Mouse (Mus musculus): Measurements from ENCODE around the gene Cep70.
A peak's percentile ranks its signal among the peaks of the same experiment; 100 is the strongest.

Cep70 gene

GRCm38 (mm10) chr9:99243190-99243894 is at the start of gene Cep70:
Gene Cep70 (plus strand): TSS chr9:99243367.
- DNase-seq, result peak; percentile 99

GRCm38 (mm10) chr9:99212643-99213042 is 30.5 kb upstream of the Cep70 start:
- no peak for DNase-seq

- DNase-seq, result no peak
Measured at GRCm38 (mm10) chr9:99216182-99216581, 27.0 kb upstream of the Cep70 start.

- peak; percentile 18 to 26 for DNase-seq
Measured at GRCm38 (mm10) chr9:99217999-99218719, 25.0 kb upstream of the Cep70 start.

- DNase-seq, result no peak
Measured at GRCm38 (mm10) chr9:99221636-99222035, 21.5 kb upstream of the Cep70 start.

GRCm38 (mm10) chr9:99224583-99224982 is 18.6 kb upstream of the Cep70 start:
- DNase-seq, result no peak

GRCm38 (mm10) chr9:99229450-99229849 is 13.7 kb upstream of the Cep70 start:
- no peak for DNase-seq

GRCm38 (mm10) chr9:99237139-99237538 is 6.0 kb upstream of the Cep70 start, which contains the start of gene Faiml:
Gene Faiml (minus strand): TSS chr9:99237239.
- no peak for DNase-seq

- DNase-seq, result no peak
Measured at GRCm38 (mm10) chr9:99238276-99238675, 4.9 kb upstream of the Cep70 start.

- DNase-seq, result no peak
Measured at GRCm38 (mm10) chr9:99239256-99239655, 3.9 kb upstream of the Cep70 start.

GRCm38 (mm10) chr9:99240571-99240970 is 2.6 kb upstream of the Cep70 start:
- no peak for DNase-seq

- DNase-seq, result peak; percentile 76 to 77
Measured at GRCm38 (mm10) chr9:99242035-99242434, 1.1 kb upstream of the Cep70 start.

- DNase-seq, result no peak
Measured at GRCm38 (mm10) chr9:99242533-99243189, 506 bp upstream of the Cep70 start.

- DNase-seq, result peak; percentile 14 to 37
Measured at GRCm38 (mm10) chr9:99243895-99244293, 727 bp downstream of the Cep70 start.

- peak in 1 of 2 experiments; percentile 20 for DNase-seq
Measured at GRCm38 (mm10) chr9:99248304-99248703, 5.1 kb downstream of the Cep70 start.

- DNase-seq, result no peak
Measured at GRCm38 (mm10) chr9:99248906-99249305, 5.7 kb downstream of the Cep70 start.

GRCm38 (mm10) chr9:99253861-99254260 is 10.7 kb downstream of the Cep70 start:
- no peak for DNase-seq

- no peak for DNase-seq
Measured at GRCm38 (mm10) chr9:99256206-99256605, 13.0 kb downstream of the Cep70 start.

- no peak for DNase-seq
Measured at GRCm38 (mm10) chr9:99256821-99257220, 13.7 kb downstream of the Cep70 start.

GRCm38 (mm10) chr9:99258891-99259290 is 15.7 kb downstream of the Cep70 start:
- peak in 1 of 2 experiments; percentile 11 for DNase-seq

- DNase-seq, result no peak
Measured at GRCm38 (mm10) chr9:99304296-99304695, 61.1 kb downstream of the Cep70 start.

- no peak for DNase-seq
Measured at GRCm38 (mm10) chr9:99306226-99306625, 63.1 kb downstream of the Cep70 start.

GRCm38 (mm10) chr9:99319343-99319951 is 76.3 kb downstream of the Cep70 start:
- DNase-seq, result peak; percentile 56 to 59
